7 mouse cellular contexts compared by ENCODE assay signal in genomic region chr5:35673086-35673485, GRCm38 (mm10). TPM values are rescaled to one million over a fixed set of nuclear protein-coding genes. Genes with fewer than 3 reads are reported as not detected.
A peak's percentile ranks its signal among the peaks of the same experiment; 100 is the strongest.
DNase-seq lines count a peak whose midpoint lies in the region; ATAC-seq and TF ChIP-seq lines count a peak whose summit lies in the region.

No protein-coding gene starts in this region.

- no peaks in the 10 kb centered on the region for H3K36me3 ChIP-seq in intestine, embryonic 16.5 days (ENCODE audit: control insufficient read depth, insufficient read depth, low read length)

- H3K27me3 ChIP-seq in intestine, embryonic 16.5 days (replicated peaks; ENCODE audit: control insufficient read depth, insufficient read depth, low read length): no peaks in the 10 kb centered on the region

- TF ChIP-seq POLR2A in olfactory bulb, adult 2 months (IDR thresholded peaks at IDR 0.05; ENCODE audit: insufficient read depth, low read depth, low read length): no peak

- DNase-seq in Muller cell, postnatal 12 days (ENCODE audit: inconsistent ontology term): peak; percentile 97
- DNase-seq in adrenal gland, postnatal 10 days: peak; percentile 93
- DNase-seq in gastrocnemius, postnatal 25 days: peak; percentile 86
- DNase-seq in left cerebral cortex, postnatal 36 days (ENCODE audit: low spot score in 2 of 2): peak; percentile 25 to 37
- DNase-seq in embryo, embryonic 10 days (ENCODE audit: low spot score): no peak

- no peak overlapping the region for H3K4me3 ChIP-seq in intestine, embryonic 16.5 days (ENCODE audit: low read length)
- no peak overlapping the region for H3K4me3 ChIP-seq in olfactory bulb, adult 2 months (ENCODE audit: insufficient read depth, low read depth, low read length)

- H3K4me2 ChIP-seq in intestine, embryonic 16.5 days (ENCODE audit: low read depth, low read length): no peak overlapping the region

- peak; percentile 72 for ATAC-seq in intestine, embryonic 16.5 days

- TF ChIP-seq CTCF in olfactory bulb, adult 2 months (IDR thresholded peaks at IDR 0.05; ENCODE audit: insufficient read depth, low read depth, low read length): no peak

- H3K9me3 ChIP-seq in intestine, embryonic 16.5 days (ENCODE audit: control insufficient read depth, low read length): no peaks in the 10 kb centered on the region

- intact Hi-C loops in left cerebral cortex, postnatal 36 days (cut with DNase I): no loop called here

- peak overlapping the region; percentile 63 for H3K27ac ChIP-seq in intestine, embryonic 16.5 days (ENCODE audit: low read length)
- H3K27ac ChIP-seq in olfactory bulb, adult 2 months (ENCODE audit: insufficient read depth, low read depth, low read length): peak overlapping the region; percentile 26; the same call in 1 of the 2 replicates

- 37% methylated on average over 7 of the region's 7 CpGs for WGBS in intestine, embryonic 16.5 days
- 38% methylated on average over 7 of the region's 7 CpGs for WGBS in olfactory bulb, adult 2 months

- peak overlapping the region; percentile 42 for H3K9ac ChIP-seq in intestine, embryonic 16.5 days (ENCODE audit: low read depth, low read length)

- peaks cover 51% of the 10 kb centered on the region for H3K4me1 ChIP-seq in intestine, embryonic 16.5 days (ENCODE audit: control insufficient read depth, insufficient read depth, low read length)
- H3K4me1 ChIP-seq in olfactory bulb, adult 2 months (ENCODE audit: control insufficient read depth, insufficient read depth, low read length): peaks cover 31% of the 10 kb centered on the region

RNA-seq across cellular contexts. Expression of gene Htra3, which starts 6.5 kb away (rescaled TPM):
- total RNA-seq in adrenal gland, postnatal 10 days (2021): 10 to 100 TPM; 51.0 to 61.0 TPM
- total RNA-seq in gastrocnemius, postnatal 25 days (2021): 10 to 100 TPM; 37.4 to 46.7 TPM
- 53.5 and 58.1 TPM in 2 replicates for polyA plus RNA-seq in intestine, embryonic 16.5 days (2015; fragmentation: Nextera tagmentation; extraction: Ambion mirVana)
- 1 to 10 TPM; 7.7 to 9.6 TPM for total RNA-seq in left cerebral cortex, postnatal 36 days (2021)
- not detected in 2 replicates for polyA plus RNA-seq in olfactory bulb, adult 2 months (2012; ENCODE audit: insufficient read depth, insufficient read length, low replicate concordance, missing spikeins)
